Mouse (Mus musculus) kidney, postnatal 25 days (tissue): Measurements from ENCODE around the gene Tmem242.
"Not testable (repeated sequence)": the region's sequence is repeated elsewhere in the genome, so short reads cannot be mapped to it uniquely, and the experiment has no call there.

Source experiments
- DNase-seq, 2 experiments: peaks; one replicate each; pipeline ENCODE4 v3.0.0; 2021; ENCODE audit warnings: mixed read lengths in 2 of 2

Gene Tmem242

DNA sequence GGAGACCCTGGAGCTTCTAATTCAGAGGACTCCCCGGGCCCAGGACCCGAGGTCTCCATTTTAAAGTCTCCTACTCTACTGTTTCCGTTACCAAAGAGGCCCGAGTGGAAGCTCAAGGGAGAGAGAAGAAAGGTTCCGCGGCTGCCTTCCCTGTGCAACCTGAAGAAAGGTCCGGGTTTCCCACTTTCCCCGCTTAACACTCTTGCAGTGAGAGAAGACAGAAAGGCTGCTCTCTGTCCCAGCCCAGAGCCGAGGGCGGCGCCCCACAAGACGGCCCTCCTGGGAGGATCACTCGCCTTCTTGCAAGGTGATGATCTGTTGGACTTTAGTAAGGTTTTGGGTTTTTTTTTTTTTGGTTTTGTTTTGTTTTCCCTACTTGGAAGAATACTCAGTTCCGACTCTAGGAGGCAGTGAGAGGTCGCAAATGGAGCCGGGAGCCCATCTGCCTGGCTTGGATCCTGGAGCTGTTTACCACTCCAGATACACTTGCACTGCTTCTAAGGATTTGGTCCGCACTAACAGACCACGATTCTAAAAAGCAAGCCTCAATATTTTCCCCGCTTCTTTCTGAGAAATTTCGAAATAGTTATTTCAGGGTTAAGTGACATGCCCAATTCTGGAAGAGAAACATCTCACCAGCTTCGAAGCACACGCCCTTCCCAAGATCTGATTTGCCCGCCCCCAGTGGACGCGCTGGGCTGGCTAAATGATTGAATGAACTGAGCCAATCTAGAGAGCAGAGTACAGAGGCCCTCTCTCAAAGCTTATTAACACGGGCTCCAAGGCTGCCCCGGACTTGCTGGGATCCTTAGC is at the start of gene Tmem242:
Tmem242 (minus strand) TSS at position 101 of the 813 bp plus-strand sequence.
- peak; percentile 90 to 92 for DNase-seq

DNA sequence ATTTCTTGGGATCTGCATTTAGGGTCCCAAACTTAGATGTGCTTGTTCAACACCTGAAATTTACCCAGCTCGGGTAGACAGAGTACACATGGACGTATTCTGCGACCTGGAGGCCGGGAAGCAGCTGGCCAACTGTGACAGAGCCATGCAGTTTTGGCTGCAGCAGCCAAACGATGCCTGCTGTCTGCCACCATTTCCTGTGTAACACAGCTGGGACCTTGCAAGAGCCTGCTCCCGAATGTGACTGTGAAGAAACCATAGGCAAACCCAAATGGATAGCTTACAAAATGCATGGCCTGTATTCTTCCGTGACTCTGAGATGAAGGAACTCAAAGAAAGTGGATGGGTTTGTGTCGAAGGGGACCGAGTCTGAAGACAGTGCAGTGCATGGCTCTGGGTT is 48.1 kb upstream of the Tmem242 start:
- DNase-seq: no peak

DNA sequence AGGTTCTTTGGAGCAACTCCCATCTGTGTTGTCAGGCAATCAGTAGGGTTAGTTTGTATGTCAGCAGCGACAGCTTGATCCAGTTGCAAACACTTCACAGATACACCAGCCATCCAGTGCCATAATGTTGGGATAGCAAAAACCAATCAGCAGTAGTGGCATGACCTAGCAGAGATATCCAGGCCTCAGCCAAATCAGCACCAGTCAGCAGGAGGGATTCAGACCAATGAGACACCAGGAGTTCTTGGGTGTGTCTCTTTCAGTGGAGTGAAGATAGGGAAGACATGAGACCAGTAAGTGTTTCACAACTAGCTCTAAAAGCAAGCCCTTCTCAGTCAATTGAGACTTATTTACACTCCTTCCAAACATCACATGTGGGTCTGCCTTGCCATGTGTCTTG is 44.6 kb upstream of the Tmem242 start:
- DNase-seq: no peak

DNA sequence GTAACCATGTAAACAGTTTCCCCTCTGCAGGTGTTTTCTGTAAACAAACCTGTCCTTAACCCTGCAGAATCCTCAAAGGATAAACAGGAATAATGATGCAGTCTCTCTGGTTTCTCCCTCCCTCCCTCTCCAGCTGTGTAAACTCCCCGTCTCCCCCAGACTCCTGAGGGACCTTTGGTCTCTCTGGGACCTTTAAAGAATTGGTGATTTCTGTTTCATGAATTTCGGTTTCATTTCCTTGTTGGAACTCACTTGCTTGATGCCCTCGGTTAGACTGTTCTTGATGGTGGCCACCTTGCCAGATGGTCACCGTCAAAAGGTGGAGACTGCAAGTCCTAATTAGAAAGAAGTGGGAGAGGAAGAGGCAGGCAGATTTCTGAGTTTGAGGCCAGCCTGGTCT is 43.4 kb upstream of the Tmem242 start:
- DNase-seq: no peak

DNA sequence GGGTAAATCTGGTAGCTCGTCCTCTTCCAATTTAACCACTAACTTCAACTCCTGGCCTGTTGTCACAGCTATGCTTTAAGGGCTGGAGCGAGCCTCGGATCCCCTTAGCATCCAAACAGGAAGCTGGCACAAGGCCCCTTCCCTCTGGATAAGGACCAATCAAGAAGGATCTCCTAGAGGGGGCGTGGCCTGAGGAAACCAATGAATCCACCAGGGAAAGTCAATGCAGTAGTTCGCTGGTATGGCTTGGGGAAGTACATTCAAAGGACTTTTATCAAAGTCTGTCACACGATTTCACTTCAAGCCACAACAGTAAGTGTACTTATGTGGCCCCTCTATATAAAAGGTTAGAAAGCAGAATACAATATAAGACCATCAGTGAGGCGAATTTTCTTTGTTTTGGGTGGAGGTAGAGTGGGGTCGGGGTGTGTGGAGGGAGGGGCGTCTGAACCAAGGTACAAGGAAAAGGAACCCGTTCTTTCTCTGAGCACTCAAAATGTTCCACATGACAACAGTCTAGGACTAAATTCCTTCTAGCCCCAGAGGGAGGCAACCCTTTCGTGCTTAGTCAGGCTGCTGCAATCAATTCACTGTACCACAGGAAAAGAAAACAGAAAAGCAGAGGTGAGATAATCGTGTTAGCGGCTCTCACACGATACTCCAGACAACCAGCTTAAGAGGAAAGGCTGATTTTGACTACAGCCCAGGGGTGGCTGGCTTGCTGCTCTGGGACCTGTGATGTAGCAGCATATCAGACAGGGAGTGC is 36.1 kb upstream of the Tmem242 start:
- DNase-seq: no peak

DNA sequence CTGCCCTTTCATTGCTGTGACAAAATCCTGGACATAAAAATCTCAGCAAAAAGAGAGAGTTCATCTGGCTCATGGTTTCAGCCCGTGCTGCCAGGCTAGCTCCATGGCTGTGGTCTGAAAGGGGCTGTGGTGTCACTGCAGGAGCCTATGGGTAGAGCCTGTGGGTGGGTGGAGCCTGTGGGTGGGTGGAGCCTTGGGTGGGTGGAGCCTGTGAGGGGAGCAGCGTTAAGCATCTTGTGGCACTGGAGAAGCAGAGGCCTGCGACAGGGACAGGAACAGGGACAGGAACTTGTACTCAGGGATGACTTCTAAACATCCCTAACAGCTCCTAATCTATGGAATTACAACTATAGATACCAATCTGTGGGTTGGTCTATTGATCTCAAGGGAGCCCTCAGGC is 32.2 kb upstream of the Tmem242 start:
- no peak for DNase-seq

DNA sequence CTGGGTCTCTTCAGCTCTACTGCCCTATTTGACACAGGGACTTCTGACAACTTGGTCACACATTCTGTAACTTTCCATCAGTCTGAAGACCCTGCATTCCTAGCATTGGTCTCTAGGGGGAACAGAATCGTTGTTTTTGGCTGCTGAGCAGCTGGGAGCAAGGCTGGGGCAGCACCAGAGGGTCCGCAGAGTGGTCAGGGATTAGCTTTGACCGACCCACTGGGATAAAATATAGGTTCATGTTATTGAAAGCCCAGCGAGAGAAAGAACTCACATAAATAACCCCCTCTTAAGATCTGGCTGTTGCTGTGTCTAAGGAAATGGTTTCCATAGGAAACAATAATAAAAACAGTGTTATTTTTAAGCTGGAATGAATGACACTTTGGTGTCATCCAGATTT is 27.1 kb upstream of the Tmem242 start:
- no peak for DNase-seq

DNA sequence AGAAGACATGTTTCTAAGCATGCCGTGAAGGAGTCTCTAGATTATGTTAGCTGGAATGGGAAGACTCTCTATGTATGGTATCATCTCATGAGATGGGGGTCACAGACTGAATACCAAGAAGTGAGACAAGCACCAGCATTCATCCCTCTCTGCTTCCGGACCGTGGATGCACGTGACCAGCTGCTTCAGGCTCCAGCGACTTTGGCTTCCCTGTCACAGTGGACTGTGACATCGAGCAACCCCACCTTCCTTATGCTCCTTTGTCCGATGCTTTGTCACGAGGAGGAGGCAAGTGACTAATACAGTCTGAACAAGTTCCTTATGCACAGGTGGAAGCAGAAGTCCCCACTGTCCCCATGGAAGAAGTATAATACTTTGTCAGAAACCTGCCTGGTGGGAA is 26.7 kb upstream of the Tmem242 start:
- peak; percentile 14 to 39 for DNase-seq

DNA sequence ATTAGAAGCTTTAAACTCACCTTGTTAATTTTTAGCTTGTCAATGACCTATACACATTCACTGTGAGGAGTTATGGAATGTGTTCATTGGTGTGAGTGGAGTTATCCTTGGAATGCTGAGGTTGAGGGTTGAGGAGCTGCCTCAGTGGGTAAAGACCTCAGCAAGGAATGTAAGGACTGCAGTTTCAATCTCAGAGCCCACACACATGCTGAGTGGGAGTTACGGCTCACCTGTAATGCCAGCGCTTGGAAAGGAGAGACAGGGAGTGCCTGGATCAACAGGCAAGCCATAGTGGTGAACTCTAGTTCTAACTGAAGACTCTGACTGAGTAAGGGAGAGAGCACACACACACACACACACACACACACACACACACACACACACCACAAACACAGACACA is 23.9 kb upstream of the Tmem242 start:
- no peak for DNase-seq

DNA sequence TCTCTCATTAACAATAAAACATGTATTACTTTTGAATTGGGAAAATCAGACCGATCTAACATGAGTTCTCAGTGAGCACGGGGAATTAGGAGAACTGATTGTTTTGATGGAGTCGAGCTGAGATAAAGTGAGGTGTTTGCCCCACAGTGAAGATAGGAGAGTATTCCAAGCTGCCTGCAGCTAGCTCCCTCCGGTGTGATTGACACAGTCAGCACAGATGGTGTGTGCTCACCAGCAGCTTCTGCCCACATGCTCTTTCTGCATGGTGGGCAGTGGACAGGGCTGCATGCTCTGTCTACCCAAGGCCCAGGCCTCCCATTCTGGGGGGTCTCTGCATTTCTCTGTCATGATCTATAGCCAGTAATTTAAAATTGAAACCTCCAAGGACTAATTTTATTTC is 13.6 kb upstream of the Tmem242 start:
- no peak for DNase-seq

DNA sequence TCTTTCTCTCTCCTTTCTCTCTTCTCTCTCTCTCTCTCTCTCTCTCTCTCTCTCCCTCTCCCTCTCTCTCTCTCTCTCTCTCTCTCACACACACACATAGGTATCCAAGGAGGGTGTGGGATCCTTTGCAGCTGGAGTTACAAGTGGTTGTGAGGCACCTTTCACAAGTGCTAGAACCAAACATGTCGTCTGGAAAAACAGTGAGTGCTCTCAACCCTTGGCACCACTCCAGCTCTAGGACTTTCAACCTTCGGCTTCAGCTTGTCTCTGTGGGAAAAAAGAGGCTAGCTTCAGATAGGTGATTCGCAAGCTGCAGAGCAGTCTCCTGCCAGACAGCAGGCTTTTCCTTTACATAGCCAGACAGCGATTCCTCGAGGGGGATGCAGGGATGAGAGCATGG is 3.7 kb upstream of the Tmem242 start:
- peak; percentile 48 to 65 for DNase-seq

DNA sequence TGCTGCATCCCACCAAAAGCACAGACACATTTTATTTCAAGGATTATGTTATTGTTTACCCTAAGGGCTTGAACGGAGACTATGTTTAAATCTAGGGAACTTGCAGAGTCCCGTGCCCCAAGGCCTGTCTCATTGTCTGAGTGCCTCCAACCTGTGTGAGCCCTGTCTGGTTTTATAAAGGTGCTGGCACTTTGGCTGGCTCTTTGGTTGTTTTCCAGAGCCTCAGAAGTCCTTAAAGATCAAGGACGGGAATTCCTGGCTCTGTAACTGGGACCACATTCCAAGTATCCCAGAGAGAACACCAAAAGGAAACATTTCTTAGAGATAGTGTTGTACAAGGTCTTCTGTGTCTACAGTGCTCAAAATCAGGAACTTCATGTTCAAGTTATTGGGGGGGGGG is 3.2 kb upstream of the Tmem242 start:
- no peak for DNase-seq

DNA sequence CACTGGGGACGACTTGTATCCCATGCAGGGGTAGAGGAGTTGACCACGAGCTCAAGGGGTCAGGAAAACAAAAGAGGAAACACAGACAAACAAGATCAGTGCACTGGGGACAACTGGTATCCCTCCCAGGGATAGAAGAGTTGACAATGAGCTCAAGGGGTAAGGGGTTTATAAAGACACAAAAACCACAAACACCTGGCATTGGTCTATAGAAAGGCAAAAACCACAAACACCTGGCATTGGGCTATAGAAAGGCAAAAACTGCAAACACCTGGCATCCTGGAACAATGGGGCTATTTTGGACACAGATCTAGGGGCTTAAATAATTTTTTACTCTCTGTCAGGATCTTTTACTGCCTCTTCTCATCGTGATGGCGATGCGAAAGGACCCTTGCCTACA is 2.3 kb upstream of the Tmem242 start:
- not testable (repeated sequence) for DNase-seq

DNA sequence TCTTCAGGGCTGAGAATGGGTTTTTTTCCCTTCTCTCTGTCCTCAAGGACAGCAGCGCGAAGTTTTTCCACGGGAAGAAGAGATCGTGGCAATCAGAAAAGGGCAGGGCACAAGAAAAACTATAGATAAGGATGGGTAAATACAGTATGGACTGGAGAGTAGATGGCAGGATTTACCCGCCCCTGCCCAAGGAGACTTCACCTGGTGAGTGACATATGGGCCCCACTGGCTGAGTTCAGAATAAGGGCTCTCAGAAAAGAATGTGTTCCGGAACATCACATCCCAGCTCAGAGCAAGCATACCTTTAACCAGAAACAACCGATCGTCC is 264 bp downstream of the Tmem242 start:
- no peak for DNase-seq

DNA sequence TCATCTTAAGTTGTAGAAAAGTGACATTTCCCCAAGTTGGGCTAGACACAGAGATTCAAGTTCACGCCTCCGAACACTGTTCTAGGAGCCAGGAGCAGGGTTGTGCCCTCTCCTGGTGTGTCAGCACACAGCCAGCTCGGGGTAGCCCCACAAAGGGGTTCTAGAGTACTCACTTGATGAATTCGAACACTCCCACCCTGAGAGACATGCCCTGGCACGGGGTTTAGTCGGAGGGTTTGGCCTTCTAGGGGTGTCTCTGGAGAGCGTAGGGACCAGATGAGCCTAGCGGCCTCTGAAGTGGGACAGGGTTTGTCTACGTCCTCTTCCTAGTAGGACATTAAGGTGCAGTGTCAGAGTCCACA is 10.3 kb downstream of the Tmem242 start:
- DNase-seq: no peak

DNA sequence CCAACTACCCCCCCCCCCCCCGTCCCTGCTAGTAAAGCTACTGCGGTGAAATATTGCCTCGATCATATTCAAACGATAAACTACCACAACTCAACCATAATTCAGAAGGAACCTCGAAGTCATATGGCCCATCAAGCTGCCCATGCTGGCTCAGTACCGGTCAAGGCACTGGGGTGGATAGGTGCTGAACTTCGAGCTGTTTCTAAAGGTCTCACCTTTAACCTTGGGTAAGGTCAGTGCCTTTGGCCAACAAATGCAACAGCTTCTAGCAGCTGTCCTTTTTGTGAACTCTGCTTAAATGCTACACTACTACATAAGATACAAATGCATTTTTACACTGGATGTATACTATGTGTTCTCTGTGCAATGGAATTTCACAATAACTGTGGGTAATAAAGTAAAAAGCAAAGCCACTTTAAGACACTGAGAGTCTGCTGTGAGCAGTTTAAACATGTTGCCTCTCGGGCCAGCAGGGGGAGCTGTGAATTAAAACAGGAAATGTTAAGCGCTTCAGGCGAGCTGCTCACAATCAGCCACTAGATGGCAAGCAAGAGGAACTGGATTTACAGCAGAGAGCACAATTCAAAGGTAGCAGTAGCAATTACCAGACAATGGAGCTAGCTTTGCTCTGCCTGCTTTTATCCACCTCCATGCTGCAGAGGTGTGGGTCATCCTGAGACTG is 10.8 kb downstream of the Tmem242 start:
- peak; percentile 90 to 98 for DNase-seq

DNA sequence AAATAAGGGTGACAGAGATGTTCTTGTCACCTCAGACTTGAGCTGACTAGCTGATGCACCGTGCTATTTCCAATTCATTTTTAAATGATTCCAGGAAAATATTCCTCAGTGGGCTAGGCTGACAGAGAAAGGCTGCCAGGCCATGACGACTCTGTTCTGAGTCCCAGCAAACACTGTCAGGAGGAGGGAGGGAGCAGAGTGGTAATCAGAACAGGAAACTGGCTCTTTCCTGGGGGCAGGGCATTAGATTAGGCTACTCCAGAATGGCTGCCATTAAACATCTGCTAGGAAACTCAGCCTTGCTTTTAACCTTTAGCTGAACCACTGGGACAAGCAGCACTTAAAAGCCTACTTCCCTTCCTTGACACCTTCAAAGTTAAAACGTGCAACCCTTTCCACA is 14.9 kb downstream of the Tmem242 start:
- DNase-seq: no peak

DNA sequence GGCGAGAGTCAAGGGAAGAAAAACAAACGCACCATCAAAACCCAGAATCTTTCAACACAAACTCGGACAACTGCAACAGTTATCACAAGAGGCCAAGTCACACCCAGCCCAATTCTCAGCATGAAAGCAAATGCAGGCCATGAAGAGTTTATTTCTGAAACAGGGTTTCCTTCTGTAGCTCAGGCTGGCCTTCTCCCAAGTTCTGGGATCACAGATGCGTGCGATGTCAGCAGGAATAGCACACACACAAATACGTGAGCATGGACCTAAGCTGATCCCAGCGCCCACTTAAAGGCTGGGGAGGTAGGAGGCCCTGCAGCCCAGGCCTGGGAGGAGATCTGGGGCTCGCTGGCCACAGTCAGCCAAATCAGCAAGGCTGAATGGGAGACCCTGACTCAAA is 15.9 kb downstream of the Tmem242 start:
- DNase-seq: no peak

DNA sequence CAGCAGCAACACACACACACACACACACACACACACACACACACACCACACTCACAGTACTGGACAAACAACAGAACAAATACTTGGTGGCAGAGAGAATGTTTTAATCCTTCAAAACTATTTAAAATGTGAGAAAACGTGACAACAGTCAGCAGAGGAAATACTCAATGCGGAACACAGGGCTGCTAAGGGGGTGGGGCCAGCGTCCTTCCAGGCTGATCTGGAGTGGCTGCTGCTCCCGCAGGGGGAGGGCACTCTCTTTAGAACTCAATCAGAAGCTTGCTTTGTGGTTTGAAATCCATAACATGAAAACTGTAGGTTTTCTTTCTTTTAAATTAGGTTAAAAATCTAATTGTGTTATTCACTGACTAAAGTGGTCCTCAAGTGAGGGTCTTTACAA is 18.2 kb downstream of the Tmem242 start:
- no peak for DNase-seq

DNA sequence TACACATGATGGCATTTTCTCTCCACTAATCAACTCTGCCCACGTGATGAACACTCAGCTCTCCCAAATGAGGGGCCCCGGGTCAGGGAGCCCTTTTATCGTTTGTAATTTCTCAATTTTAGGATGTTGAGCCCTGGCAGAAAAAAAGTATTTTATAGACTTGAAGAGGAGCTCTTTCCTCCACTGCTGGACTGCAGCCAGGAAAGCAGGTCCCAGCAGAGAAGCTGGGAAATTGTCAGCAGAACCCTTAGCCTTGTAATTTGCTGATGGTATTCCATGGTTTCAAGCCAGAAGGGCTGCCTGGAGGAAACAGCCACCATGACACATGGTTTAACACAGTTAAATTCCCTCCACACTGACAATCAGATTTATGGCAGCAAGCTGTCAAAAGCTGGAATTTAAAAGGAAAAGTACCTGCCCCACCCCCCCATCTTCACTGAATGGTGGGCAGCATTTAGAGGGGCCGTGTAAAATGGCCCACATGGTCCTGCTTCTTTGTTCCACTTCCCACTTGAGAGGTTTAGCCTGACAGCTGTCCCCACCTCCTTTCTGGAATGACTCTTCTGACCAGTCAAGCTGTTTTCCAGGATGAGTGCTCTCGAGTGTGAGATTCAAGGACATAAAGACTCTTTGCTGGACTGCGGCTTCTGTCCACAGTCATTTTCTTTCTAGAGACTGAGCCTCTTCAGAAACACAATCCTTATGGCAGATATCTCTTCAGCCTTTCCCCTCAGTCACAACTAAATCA is 20.1 kb downstream of the Tmem242 start:
- DNase-seq: no peak

DNA sequence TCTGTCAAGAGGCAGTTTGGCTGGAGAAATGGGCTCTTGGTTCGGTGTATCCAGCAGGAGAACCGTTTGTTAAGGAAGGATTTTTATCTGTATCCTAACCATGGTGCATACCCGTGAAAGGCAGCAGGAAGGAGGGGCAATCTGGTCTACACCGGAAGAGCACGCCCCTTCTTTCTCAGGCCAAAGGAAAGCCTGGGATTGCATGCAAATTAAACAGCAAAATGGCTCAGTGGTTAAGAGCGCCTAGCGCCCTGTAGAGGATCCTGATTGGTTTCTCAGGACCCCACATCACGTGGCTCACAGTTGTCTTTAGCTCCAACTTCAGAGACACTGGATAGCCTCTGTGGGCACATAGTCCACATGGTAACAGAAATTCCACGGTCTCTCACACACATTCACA is 21.0 kb downstream of the Tmem242 start:
- no peak for DNase-seq

DNA sequence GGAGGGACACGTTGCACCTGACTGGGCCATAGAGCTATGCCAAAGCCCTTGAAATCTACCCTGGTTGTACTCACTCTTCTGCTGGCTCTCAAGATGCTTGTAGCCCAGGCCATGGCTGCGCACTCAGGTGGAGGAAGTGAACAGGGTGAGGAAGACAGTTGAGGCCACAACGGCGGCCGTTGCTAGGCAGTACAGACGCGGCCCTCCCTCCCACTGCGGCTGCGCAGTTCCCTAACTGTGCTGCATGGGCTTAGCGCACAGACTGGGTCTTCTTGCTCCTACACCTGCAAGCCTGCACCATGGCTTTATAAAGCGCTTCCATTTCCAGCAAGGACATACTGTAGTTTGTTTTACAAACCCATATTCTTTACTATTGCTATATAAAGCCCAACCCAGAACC is 21.5 kb downstream of the Tmem242 start, which contains the start of gene Ldhal6b:
Ldhal6b (minus strand) TSS at position 223 of the 400 bp plus-strand sequence.
- no peak for DNase-seq

DNA sequence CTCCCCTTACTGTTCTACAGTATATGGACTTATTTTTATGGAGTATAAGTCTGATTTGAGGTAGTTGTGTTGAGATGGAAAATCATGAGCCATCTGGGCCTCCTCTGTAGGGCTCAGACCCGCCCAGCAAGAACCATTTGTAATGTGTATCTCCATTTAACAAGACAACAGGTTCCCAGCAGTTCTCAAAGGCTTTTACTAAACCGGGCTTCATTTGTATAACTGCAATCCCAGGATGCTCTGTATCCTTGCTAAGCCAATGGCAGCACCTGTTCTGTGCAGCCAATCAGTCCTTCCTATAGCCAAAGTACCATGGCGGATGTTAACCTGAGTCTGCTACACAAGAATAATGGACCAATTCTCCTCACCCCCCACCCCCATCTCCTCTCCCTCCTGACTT is 23.5 kb downstream of the Tmem242 start:
- DNase-seq: no peak
